Mouse (Mus musculus) liver, embryonic 14.5 days (tissue): ENCODE data around the gene Slc35c2.

Experiments
- CTCF ChIP-seq: IDR thresholded peaks from 2 replicates; pipeline ENCODE4 v1.5.1; 2016; ENCODE audit warnings: antibody characterized with exemption, low read depth, control low read depth
- EP300 ChIP-seq: IDR thresholded peaks from 2 replicates; pipeline ENCODE4 v1.6.1; 2016; ENCODE audit warnings: antibody characterized with exemption, low read depth

DNA sequence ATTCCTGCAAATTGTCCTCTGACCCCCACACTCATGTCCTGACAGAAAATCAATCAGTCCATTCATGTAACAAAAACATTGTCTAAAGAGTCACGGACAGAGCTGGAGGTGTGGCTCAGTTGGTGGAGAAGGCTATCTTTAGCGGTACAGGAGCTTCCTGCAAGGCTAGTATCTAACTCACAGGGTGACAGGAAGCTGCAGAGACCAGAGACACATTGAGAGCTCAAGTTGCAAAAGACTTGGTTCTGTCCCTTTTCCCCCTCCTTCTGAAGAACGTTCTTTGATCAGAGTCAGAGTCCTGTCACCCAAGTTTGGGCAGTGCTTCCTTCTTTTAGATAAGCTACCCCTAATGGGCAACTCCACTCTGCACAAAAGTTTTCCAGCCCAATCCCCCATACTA is 42.0 kb upstream of the Slc35c2 start:
- TF ChIP-seq CTCF (no peak), EP300 (no peak)
